Mouse (Mus musculus): ENCODE data around the gene Cc2d1a. TPM values are rescaled to one million over a fixed set of nuclear protein-coding genes. Genes with fewer than 3 reads are reported as not detected.
A peak's percentile ranks its signal among the peaks of the same experiment; 100 is the strongest.

Gene Cc2d1a
- polyA plus RNA-seq, 1 experiment from 2014 or later: 30.7 TPM

DNA sequence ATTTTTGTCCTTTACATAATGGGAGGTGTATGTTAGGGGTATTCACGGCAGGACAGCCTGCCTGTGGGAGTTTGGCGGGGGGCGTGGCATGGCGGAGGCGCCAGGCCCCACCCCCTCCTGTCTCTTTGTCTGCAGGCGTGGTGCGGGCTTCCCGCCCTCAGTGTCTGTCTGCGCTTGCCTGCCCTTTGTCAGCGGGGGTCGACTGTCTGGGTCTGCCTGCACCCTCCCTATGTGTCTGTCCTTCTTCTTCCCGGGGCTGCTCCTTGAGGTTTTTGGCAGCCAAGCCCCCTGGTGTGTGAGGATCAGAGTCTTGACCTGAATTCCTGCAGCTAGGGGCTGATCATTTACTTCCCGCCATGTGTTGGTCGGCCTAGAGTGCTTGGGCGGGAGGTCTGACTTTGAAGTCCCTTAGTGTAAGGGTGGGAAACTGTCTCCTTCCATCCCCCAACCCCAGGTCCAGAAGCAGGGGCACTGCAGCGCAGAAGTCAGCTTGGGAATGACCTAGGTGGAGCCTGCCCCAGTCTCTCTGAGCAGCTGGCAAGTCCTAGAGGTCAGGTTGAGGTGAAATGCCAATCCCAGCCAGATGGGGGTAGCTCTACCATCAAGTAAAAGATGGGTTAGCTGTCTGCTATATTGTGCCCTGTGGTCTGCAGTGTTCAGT lies 32.9 kb upstream of the Cc2d1a start:
- peak overlapping the region; percentile 22 for H3K4me3 ChIP-seq (ENCODE audit: low read depth, low read length)
- no peaks in the 10 kb centered on the region for H3K9me3 ChIP-seq (ENCODE audit: control insufficient read depth, low read length)
- WGBS: under 1% methylated on average over 16 of the region's 16 CpGs
- peak overlapping the region; percentile 34 for H3K9ac ChIP-seq (replicated peaks; ENCODE audit: low read depth, low read length)
- ATAC-seq (ENCODE audit: low read depth): peak; percentile 61
- H3K4me2 ChIP-seq (ENCODE audit: low read depth, low read length): peak overlapping the region; percentile 78
- H3K36me3 ChIP-seq (ENCODE audit: control insufficient read depth, insufficient read depth, low read length): peaks cover 4% of the 10 kb centered on the region; the same call in 1 of the 2 replicates
- no peaks in the 10 kb centered on the region for H3K27me3 ChIP-seq (ENCODE audit: control insufficient read depth, insufficient read depth, low read length)
- H3K27ac ChIP-seq (ENCODE audit: low read depth, low read length): peak overlapping the region; percentile 73
- peaks cover 39% of the 10 kb centered on the region for H3K4me1 ChIP-seq (ENCODE audit: control insufficient read depth, insufficient read depth, low read length)

- H3K27ac ChIP-seq (ENCODE audit: low read depth, low read length): peak overlapping the region; percentile 73
- 11% methylated on average over 4 of the region's 4 CpGs for WGBS
- peak overlapping the region; percentile 78 for H3K4me2 ChIP-seq (ENCODE audit: low read depth, low read length)
- H3K36me3 ChIP-seq (ENCODE audit: control insufficient read depth, insufficient read depth, low read length): peaks cover 5% of the 10 kb centered on the region; the same call in 1 of the 2 replicates
- no peaks in the 10 kb centered on the region for H3K9me3 ChIP-seq (ENCODE audit: control insufficient read depth, low read length)
- H3K4me3 ChIP-seq (ENCODE audit: low read depth, low read length): peak overlapping the region; percentile 22
- H3K4me1 ChIP-seq (ENCODE audit: control insufficient read depth, insufficient read depth, low read length): peaks cover 39% of the 10 kb centered on the region
- H3K9ac ChIP-seq (replicated peaks; ENCODE audit: low read depth, low read length): peak overlapping the region; percentile 34
- no peaks in the 10 kb centered on the region for H3K27me3 ChIP-seq (ENCODE audit: control insufficient read depth, insufficient read depth, low read length)
- ATAC-seq (ENCODE audit: low read depth): no peak; the same call in 1 of the 2 replicates
Observed at GRCm38 (mm10) chr8:84179946-84180345, 32.2 kb upstream of the Cc2d1a start.

DNA sequence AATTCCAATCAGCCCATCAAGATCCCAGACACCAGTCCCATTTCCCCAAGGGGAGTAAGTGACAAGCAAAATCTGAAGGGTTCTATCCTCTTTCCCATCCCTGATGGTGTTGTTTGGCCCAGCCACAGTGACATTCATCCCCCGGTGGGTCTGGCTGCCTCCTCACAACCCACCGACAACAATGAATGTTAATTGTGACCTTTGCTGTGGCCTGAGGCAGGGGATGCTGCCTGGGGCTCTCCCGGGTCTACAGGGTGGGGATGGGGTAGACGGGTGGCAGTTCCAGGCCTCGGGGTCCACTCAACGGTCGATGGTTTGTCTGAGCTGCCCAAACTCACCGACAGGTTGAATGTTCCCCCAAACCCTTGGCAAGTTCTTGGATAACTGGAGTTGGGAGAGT lies 30.9 kb upstream of the Cc2d1a start:
- peaks cover 37% of the 10 kb centered on the region for H3K4me1 ChIP-seq (ENCODE audit: control insufficient read depth, insufficient read depth, low read length)
- H3K4me2 ChIP-seq (ENCODE audit: low read depth, low read length): no peak overlapping the region
- no peak overlapping the region for H3K27ac ChIP-seq (ENCODE audit: low read depth, low read length)
- H3K9ac ChIP-seq (replicated peaks; ENCODE audit: low read depth, low read length): no peak overlapping the region
- H3K4me3 ChIP-seq (ENCODE audit: low read depth, low read length): no peak overlapping the region
- H3K27me3 ChIP-seq (ENCODE audit: control insufficient read depth, insufficient read depth, low read length): no peaks in the 10 kb centered on the region
- peaks cover 9% of the 10 kb centered on the region; the same call in 1 of the 2 replicates for H3K36me3 ChIP-seq (ENCODE audit: control insufficient read depth, insufficient read depth, low read length)
- WGBS: 77% methylated on average over 8 of the region's 8 CpGs
- no peak for ATAC-seq (ENCODE audit: low read depth)
- no peaks in the 10 kb centered on the region for H3K9me3 ChIP-seq (ENCODE audit: control insufficient read depth, low read length)

- 91% methylated on average over 3 of the region's 3 CpGs for WGBS
- Histone ChIP-seq H3K36me3 (ENCODE audit: control insufficient read depth, insufficient read depth, low read length) (peaks cover 17% of the 10 kb centered on the region), H3K4me1 (ENCODE audit: control insufficient read depth, insufficient read depth, low read length) (peaks cover 31% of the 10 kb centered on the region), H3K9me3 (ENCODE audit: control insufficient read depth, low read length) (no peaks in the 10 kb centered on the region), H3K27me3 (ENCODE audit: control insufficient read depth, insufficient read depth, low read length) (no peaks in the 10 kb centered on the region), H3K27ac (ENCODE audit: low read depth, low read length) (no peak overlapping the region), H3K4me3 (ENCODE audit: low read depth, low read length) (no peak overlapping the region), H3K4me2 (ENCODE audit: low read depth, low read length) (no peak overlapping the region), H3K9ac (replicated peaks; ENCODE audit: low read depth, low read length) (no peak overlapping the region)
- no peak for ATAC-seq (ENCODE audit: low read depth)
Observed at GRCm38 (mm10) chr8:84177405-84177804, 29.7 kb upstream of the Cc2d1a start.

GRCm38 (mm10) chr8:84176560-84176959 lies 28.8 kb upstream of the Cc2d1a start:
- 43% methylated on average over 3 of the region's 3 CpGs for WGBS
- H3K4me3 ChIP-seq (ENCODE audit: low read depth, low read length): no peak overlapping the region
- no peaks in the 10 kb centered on the region for H3K9me3 ChIP-seq (ENCODE audit: control insufficient read depth, low read length)
- H3K27me3 ChIP-seq (ENCODE audit: control insufficient read depth, insufficient read depth, low read length): no peaks in the 10 kb centered on the region
- H3K27ac ChIP-seq (ENCODE audit: low read depth, low read length): no peak overlapping the region
- no peak overlapping the region for H3K4me2 ChIP-seq (ENCODE audit: low read depth, low read length)
- peaks cover 24% of the 10 kb centered on the region for H3K36me3 ChIP-seq (ENCODE audit: control insufficient read depth, insufficient read depth, low read length)
- H3K4me1 ChIP-seq (ENCODE audit: control insufficient read depth, insufficient read depth, low read length): peaks cover 27% of the 10 kb centered on the region
- no peak for ATAC-seq (ENCODE audit: low read depth)
- no peak overlapping the region for H3K9ac ChIP-seq (replicated peaks; ENCODE audit: low read depth, low read length)

DNA sequence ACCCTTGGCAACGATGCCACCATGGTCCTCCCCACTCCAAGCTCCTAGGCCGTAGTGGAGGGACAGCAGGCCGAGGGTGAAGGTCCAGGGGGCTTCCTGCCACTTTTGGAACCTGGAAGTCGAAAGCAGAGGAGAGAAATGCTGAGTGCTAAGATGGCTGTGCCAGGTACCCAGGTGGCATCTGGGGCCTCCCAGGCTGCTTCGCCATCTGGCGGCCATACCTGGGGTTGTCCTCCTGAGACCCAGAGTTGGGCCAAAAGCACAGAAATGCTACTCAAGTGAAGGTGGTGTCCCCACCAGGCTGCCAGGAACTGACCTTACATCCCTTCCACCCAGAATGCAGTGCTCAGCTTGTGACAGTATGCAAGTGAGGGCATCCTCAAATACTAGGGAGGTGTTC lies 26.1 kb upstream of the Cc2d1a start:
- Histone ChIP-seq H3K4me1 (ENCODE audit: control insufficient read depth, insufficient read depth, low read length) (0 out of 2 replicates have a peak, but pooled peaks cover 4% of the 10 kb centered on the region), H3K27ac (ENCODE audit: low read depth, low read length) (no peak overlapping the region), H3K4me3 (ENCODE audit: low read depth, low read length) (no peak overlapping the region), H3K9me3 (ENCODE audit: control insufficient read depth, low read length) (no peaks in the 10 kb centered on the region), H3K4me2 (ENCODE audit: low read depth, low read length) (no peak overlapping the region), H3K36me3 (ENCODE audit: control insufficient read depth, insufficient read depth, low read length) (peaks cover 24% of the 10 kb centered on the region), H3K9ac (replicated peaks; ENCODE audit: low read depth, low read length) (no peak overlapping the region), H3K27me3 (ENCODE audit: control insufficient read depth, insufficient read depth, low read length) (no peaks in the 10 kb centered on the region)
- 90% methylated on average over 6 of the region's 6 CpGs for WGBS
- no peak for ATAC-seq (ENCODE audit: low read depth)

DNA sequence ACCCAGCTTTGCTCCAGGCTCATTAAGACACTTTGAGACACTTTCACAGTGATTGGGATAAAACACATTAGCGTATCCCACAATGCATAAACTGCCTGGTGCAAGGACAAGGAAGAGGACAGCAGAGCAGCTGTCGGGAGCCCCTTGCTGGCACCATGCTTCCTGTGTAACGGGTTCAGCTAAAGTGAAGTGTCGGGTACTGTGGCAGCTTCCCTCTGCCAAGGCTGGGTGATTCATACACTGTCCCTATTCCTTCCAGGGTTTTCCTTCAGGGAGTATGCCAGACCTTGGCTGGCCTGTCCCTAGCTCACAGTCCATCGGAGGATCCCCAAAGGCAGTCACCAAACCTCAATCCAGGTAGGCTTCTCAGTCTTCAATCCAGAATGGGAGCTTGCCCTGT lies 22.4 kb upstream of the Cc2d1a start:
- Histone ChIP-seq H3K4me1 (ENCODE audit: control insufficient read depth, insufficient read depth, low read length) (no peaks in the 10 kb centered on the region), H3K27me3 (ENCODE audit: control insufficient read depth, insufficient read depth, low read length) (no peaks in the 10 kb centered on the region), H3K9me3 (ENCODE audit: control insufficient read depth, low read length) (no peaks in the 10 kb centered on the region), H3K9ac (replicated peaks; ENCODE audit: low read depth, low read length) (no peak overlapping the region), H3K4me2 (ENCODE audit: low read depth, low read length) (no peak overlapping the region), H3K4me3 (ENCODE audit: low read depth, low read length) (no peak overlapping the region), H3K27ac (ENCODE audit: low read depth, low read length) (no peak overlapping the region), H3K36me3 (ENCODE audit: control insufficient read depth, insufficient read depth, low read length) (peaks cover 20% of the 10 kb centered on the region)
- no peak for ATAC-seq (ENCODE audit: low read depth)
- WGBS: 91% methylated on average over 5 of the region's 5 CpGs

DNA sequence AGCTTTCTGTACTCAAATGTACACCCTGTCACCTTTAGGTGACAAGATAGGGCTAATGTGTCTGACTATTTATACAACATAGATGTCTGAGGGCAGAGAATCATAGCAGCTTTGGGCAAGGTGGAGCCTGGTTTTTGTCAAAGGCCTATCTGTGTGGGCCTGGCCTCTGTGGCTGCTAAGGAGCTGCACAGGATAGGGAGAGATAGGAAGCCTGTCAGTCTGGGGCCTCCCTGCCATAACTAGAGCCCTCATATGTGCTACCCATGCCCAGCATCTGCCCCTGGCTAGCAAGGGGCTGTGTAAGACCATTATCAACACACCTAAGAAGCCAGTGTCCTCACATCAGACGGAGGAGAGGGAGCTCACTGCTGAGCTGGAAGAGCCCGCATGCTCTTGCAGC lies 20.0 kb upstream of the Cc2d1a start:
- no peaks in the 10 kb centered on the region for H3K4me1 ChIP-seq (ENCODE audit: control insufficient read depth, insufficient read depth, low read length)
- H3K9ac ChIP-seq (replicated peaks; ENCODE audit: low read depth, low read length): no peak overlapping the region
- no peak overlapping the region for H3K27ac ChIP-seq (ENCODE audit: low read depth, low read length)

DNA sequence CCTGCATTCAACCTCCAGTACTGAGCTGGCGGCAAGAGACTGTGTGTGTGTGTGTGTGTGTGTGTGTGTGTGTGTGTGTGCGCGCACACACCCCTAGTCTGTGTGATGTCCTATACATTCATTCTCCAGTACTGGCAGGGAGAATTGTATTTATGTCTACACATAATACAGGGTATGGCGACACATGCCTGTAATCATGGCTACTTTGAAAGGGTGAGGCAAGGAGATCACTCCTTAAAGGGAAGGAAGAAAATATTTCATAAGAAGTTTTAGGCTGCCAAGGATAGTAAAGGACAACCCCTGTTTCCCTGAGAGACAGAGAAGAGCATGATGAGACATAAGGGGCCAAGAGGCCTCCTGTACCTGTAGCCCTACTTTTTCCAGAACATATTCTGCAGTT lies 9.9 kb upstream of the Cc2d1a start:
- Histone ChIP-seq H3K4me1 (ENCODE audit: control insufficient read depth, insufficient read depth, low read length) (no peaks in the 10 kb centered on the region), H3K36me3 (ENCODE audit: control insufficient read depth, insufficient read depth, low read length) (peaks cover 4% of the 10 kb centered on the region; the same call in 1 of the 2 replicates), H3K4me3 (ENCODE audit: low read depth, low read length) (no peak overlapping the region), H3K9me3 (ENCODE audit: control insufficient read depth, low read length) (no peaks in the 10 kb centered on the region), H3K27me3 (ENCODE audit: control insufficient read depth, insufficient read depth, low read length) (no peaks in the 10 kb centered on the region), H3K4me2 (ENCODE audit: low read depth, low read length) (no peak overlapping the region), H3K27ac (ENCODE audit: low read depth, low read length) (no peak overlapping the region), H3K9ac (replicated peaks; ENCODE audit: low read depth, low read length) (no peak overlapping the region)
- ATAC-seq (ENCODE audit: low read depth): no peak
- 94% methylated on average over 4 of the region's 4 CpGs for WGBS

More for the DNA sequence above, 20.0 kb upstream of the Cc2d1a start:
- peaks cover 10% of the 10 kb centered on the region for H3K36me3 ChIP-seq (ENCODE audit: control insufficient read depth, insufficient read depth, low read length)
- H3K9me3 ChIP-seq (ENCODE audit: control insufficient read depth, low read length): no peaks in the 10 kb centered on the region
- no peak overlapping the region for H3K4me2 ChIP-seq (ENCODE audit: low read depth, low read length)
- 96% methylated on average over 2 of the region's 2 CpGs for WGBS
- no peak for ATAC-seq (ENCODE audit: low read depth)
- no peaks in the 10 kb centered on the region for H3K27me3 ChIP-seq (ENCODE audit: control insufficient read depth, insufficient read depth, low read length)
- H3K4me3 ChIP-seq (ENCODE audit: low read depth, low read length): no peak overlapping the region

All from neural tube, embryonic 14.5 days (tissue).